Mouse (Mus musculus): ENCODE measurements around the gene Kcnip1.

DNA sequence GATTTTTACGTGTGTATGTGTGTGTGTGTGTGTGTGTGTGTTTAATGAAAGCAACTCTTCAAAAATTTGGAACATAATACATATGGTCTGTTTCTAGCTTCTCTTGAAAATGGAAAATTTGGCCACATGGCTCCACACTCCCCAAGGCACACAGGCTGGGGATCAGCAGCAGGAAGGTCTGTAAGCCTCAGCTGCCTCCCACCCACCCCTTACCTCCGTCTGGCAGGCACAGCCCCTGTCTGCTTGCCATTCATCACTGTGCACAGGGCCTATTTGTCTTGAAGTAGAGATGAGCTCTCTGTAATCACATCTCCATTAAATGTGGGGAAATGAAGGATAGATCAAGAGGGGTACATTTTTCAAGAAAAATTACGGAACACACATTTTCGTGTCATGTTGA, 212.7 kb downstream of the Kcnip1 start:
- no peak for TF ChIP-seq POLR2A (IDR thresholded peaks at IDR 0.05; ENCODE audit: low read depth, low read length)
- TF ChIP-seq CTCF (conservative IDR thresholded peaks at IDR 0.05; ENCODE audit: insufficient read depth, insufficient read length, low read depth, low read length): no peak
